8 mouse cellular contexts compared by ENCODE assay signal in genomic region chr13:40916321-40917160, GRCm38 (mm10). TPM values are rescaled to one million over a fixed set of nuclear protein-coding genes. Genes with fewer than 3 reads are reported as not detected.
A peak's percentile ranks its signal among the peaks of the same experiment; 100 is the strongest.
DNase-seq lines count a peak whose midpoint lies in the region; ATAC-seq and TF ChIP-seq lines count a peak whose summit lies in the region.

No protein-coding gene starts in this region.

- ATAC-seq in kidney, embryonic 14.5 days (ENCODE audit: low FRiP score, low TSS enrichment) = no peak; the same call in 1 of the 2 replicates
- ATAC-seq in intestine, embryonic 16.5 days = peak; percentile 14

- H3K27me3 ChIP-seq in kidney, embryonic 14.5 days (ENCODE audit: control insufficient read depth, insufficient read depth, low read length) = no peaks in the 10 kb centered on the region
- H3K27me3 ChIP-seq in intestine, embryonic 16.5 days (replicated peaks; ENCODE audit: control insufficient read depth, insufficient read depth, low read length) = no peaks in the 10 kb centered on the region
- H3K27me3 ChIP-seq in myocyte (ENCODE audit: control insufficient read depth, insufficient read depth, insufficient read length) = no peaks in the 10 kb centered on the region

- no peaks in the 10 kb centered on the region for H3K9me3 ChIP-seq in kidney, embryonic 14.5 days (ENCODE audit: control insufficient read depth, low read length)
- no peaks in the 10 kb centered on the region for H3K9me3 ChIP-seq in intestine, embryonic 16.5 days (ENCODE audit: control insufficient read depth, low read length)

- H3K9ac ChIP-seq in kidney, embryonic 14.5 days (ENCODE audit: low read depth, low read length) = no peak overlapping the region
- H3K9ac ChIP-seq in intestine, embryonic 16.5 days (ENCODE audit: low read depth, low read length) = peak overlapping the region; percentile 64; the same call in 1 of the 2 replicates

- H3K4me2 ChIP-seq in kidney, embryonic 14.5 days (replicated peaks; ENCODE audit: low read depth, low read length) = peak overlapping the region; percentile 91
- H3K4me2 ChIP-seq in intestine, embryonic 16.5 days (ENCODE audit: low read depth, low read length) = peak overlapping the region; percentile 91
- H3K4me2 ChIP-seq in myocyte (ENCODE audit: low read depth) = peak overlapping the region; percentile 89

- H3K4me1 ChIP-seq in kidney, embryonic 14.5 days (ENCODE audit: control insufficient read depth, insufficient read depth, low read length) = peaks cover 12% of the 10 kb centered on the region
- peaks cover 24% of the 10 kb centered on the region for H3K4me1 ChIP-seq in intestine, embryonic 16.5 days (ENCODE audit: control insufficient read depth, insufficient read depth, low read length)

- H3K36me3 ChIP-seq in kidney, embryonic 14.5 days (ENCODE audit: control insufficient read depth, insufficient read depth, low read length) = no peaks in the 10 kb centered on the region
- H3K36me3 ChIP-seq in intestine, embryonic 16.5 days (ENCODE audit: control insufficient read depth, insufficient read depth, low read length) = no peaks in the 10 kb centered on the region
- no peaks in the 10 kb centered on the region for H3K36me3 ChIP-seq in myocyte (ENCODE audit: control insufficient read depth, insufficient read depth)

- H3ac ChIP-seq in myocyte (ENCODE audit: control insufficient read depth, insufficient read length) = no peak overlapping the region

- DNase-seq in kidney, postnatal 10 days = no peak
- DNase-seq in embryo, embryonic 10.5 days (ENCODE audit: low spot score) = peak; percentile 39
- no peak for DNase-seq in right cerebral cortex, adult 18-20 months
- no peak for DNase-seq in urinary bladder, adult 18-20 months (ENCODE audit: low spot score in 2 of 2)
- DNase-seq in urinary bladder, postnatal 4 days (ENCODE audit: low spot score in 2 of 2) = no peak

- TF ChIP-seq POLR2A in myocyte (IDR thresholded peaks at IDR 0.05; ENCODE audit: insufficient read length, low read depth) = no peak

- no peak overlapping the region for H3K27ac ChIP-seq in kidney, embryonic 14.5 days (ENCODE audit: low read depth, low read length)
- peak overlapping the region; percentile 20 for H3K27ac ChIP-seq in intestine, embryonic 16.5 days (ENCODE audit: low read length)

- H3K79me2 ChIP-seq in myocyte (ENCODE audit: control insufficient read depth, insufficient read depth) = peaks cover 36% of the 10 kb centered on the region

- 6% methylated on average over 21 of the region's 21 CpGs for WGBS in kidney, embryonic 14.5 days
- 13% methylated on average over 21 of the region's 21 CpGs for WGBS in intestine, embryonic 16.5 days

- peak overlapping the region; percentile 46; the same call in 1 of the 2 replicates for H3K4me3 ChIP-seq in kidney, embryonic 14.5 days (ENCODE audit: low read length)
- peak overlapping the region; percentile 57 for H3K4me3 ChIP-seq in intestine, embryonic 16.5 days (ENCODE audit: low read length)
- peak overlapping the region; percentile 94 for H3K4me3 ChIP-seq in myocyte

TF ChIP-seq in myocyte, 11 proteins besides CTCF, POLR2A, EP300 and RAD21:
- no peak for TF ChIP-seq TCF3 (IDR thresholded peaks at IDR 0.05; ENCODE audit: insufficient read length, low read depth)
- no peak for TF ChIP-seq POLR2AphosphoS2 (IDR thresholded peaks at IDR 0.05; ENCODE audit: insufficient read length, low read depth)
- TF ChIP-seq E2F4 (IDR thresholded peaks at IDR 0.05; ENCODE audit: insufficient read depth) = no peak
TF ChIP-seq in myocyte: peak in this region for 0.

RNA-seq across cellular contexts. Expression of gene Gcnt2, which starts 57.0 kb away (rescaled TPM):
- 3.4 and 6.9 TPM in 2 replicates for polyA plus RNA-seq in kidney, embryonic 14.5 days (2014; fragmentation: Nextera tagmentation; extraction: Ambion mirVana)
- polyA plus RNA-seq in intestine, embryonic 16.5 days (2015; fragmentation: Nextera tagmentation; extraction: Ambion mirVana) = 14.5 and 17.3 TPM in 2 replicates
- 5.3 TPM for polyA plus RNA-seq in myocyte (2012; fragmentation: generic; extraction: Trizol)
